Mouse (Mus musculus) lung, embryonic 15.5 days (tissue): ENCODE data around the gene Tmem147. TPM values are rescaled to one million over a fixed set of nuclear protein-coding genes. Genes with fewer than 3 reads are reported as not detected.

Experiments used
- ATAC-seq: fragments of 200-750 bp; cut with Nextera tagmentation; 2 replicates; pipeline ENCODE4 v1.8.0; 2017; ENCODE audit warnings: moderate number of reproducible peaks, borderline replicate concordance; ENCODE audit not compliant: low FRiP score, low TSS enrichment; ENCODE audit errors: extremely low read depth
- H3K27ac ChIP-seq: fragments of 300-500 bp; sonication (generic); 2 replicates; pipeline ENCODE4 v1.5.1; 2015; ENCODE audit warnings: moderate library complexity, mild to moderate bottlenecking, inconsistent platforms
- H3K27me3 ChIP-seq: fragments of 300-500 bp; sonication (generic); 2 replicates; pipeline ENCODE4 v1.6.1; 2015; ENCODE audit warnings: inconsistent platforms
- H3K36me3 ChIP-seq: fragments of 300-500 bp; sonication (generic); 2 replicates; pipeline ENCODE4 v1.6.1; 2015; ENCODE audit warnings: inconsistent platforms
- H3K4me1 ChIP-seq: fragments of 300-500 bp; sonication (generic); 2 replicates; pipeline ENCODE4 v1.6.1; 2015; ENCODE audit warnings: inconsistent platforms
- H3K4me2 ChIP-seq: fragments of 300-500 bp; sonication (generic); 2 replicates; pipeline ENCODE4 v1.6.1; 2015; ENCODE audit warnings: inconsistent platforms, mild to moderate bottlenecking, moderate library complexity
- H3K4me3 ChIP-seq: fragments of 300-500 bp; sonication (generic); 2 replicates; pipeline ENCODE4 v1.5.1; 2015; ENCODE audit warnings: mild to moderate bottlenecking, inconsistent platforms
- H3K9ac ChIP-seq: fragments of 300-500 bp; sonication (generic); 2 replicates; pipeline ENCODE4 v1.6.1; 2015; ENCODE audit warnings: inconsistent platforms
- H3K9me3 ChIP-seq: fragments of 300-500 bp; sonication (generic); 2 replicates; pipeline ENCODE4 v1.6.1; 2016; ENCODE audit warnings: inconsistent platforms
- WGBS: fragments of 180-500 bp; shearing (Covaris S2); methylation state at CpG from one replicate; pipeline ENCODE4 v1.1.7; 2015; 5-methylcytosine and 5-hydroxymethylcytosine counted together
- polyA plus RNA-seq: library from polyadenylated mRNA; unstranded; fragments of >200 nt; fragmentation: Nextera tagmentation; extraction: Ambion mirVana; gene quantifications from 2 replicates; pipeline ENCODE4 v1.2.1, GENCODE M21; 2015

The Tmem147 gene
- polyA plus RNA-seq, 1 experiment from 2014 or later, result 159 TPM

DNA sequence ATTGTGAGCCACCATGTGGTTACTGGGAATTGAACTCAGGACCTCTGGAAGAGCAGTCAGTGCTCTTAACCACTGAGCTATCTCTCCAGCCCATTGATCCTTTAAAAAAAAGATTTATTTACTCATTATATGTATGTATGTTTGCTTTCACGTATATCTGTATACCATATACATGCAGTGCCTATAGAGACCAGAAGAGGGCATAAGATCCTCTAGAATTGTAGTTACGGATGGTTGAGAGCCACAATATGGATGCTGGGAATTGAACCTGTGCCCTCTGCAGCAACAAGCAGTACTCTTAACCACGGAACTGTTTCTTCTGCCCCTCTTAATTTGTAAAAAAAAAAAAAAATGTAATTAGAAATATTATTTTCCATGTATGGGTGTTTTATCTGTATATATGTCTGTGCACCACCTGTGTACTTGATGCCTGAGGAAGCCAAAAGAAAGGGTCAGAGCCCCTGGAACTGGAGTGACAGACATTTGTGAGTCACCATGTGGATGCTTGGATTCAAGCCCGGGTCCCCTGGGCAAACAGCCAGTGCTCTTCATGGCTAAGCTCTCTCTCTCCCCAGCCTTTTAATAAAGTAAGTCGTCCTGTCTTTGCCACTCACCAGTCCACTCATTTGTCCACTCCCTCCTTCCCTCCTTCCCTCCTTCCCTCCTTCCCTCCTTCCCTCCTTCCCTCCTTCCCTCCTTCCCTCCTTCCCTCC is 50.9 kb downstream of the Tmem147 start:
- WGBS, result 56% methylated on average over 5 of the region's 5 CpGs
- H3K27me3 ChIP-seq, result no peaks in the 10 kb centered on the region
- no peaks in the 10 kb centered on the region for H3K4me1 ChIP-seq
- H3K9me3 ChIP-seq, result no peaks in the 10 kb centered on the region
- no peaks in the 10 kb centered on the region for H3K36me3 ChIP-seq
- H3K4me2 ChIP-seq, result no peak overlapping the region
- no peak overlapping the region for H3K27ac ChIP-seq
- no peak overlapping the region for H3K4me3 ChIP-seq
- H3K9ac ChIP-seq, result no peak overlapping the region
- no peak; the same call in 1 of the 2 replicates for ATAC-seq

Other genes with a start within 250 kb of the Tmem147 start
- 0.25 and 0.44 TPM in 2 replicates for gene Prodh2, start 235.9 kb downstream of the Tmem147 start, polyA plus RNA-seq
- gene Arhgap33, start 194.5 kb downstream of the Tmem147 start, polyA plus RNA-seq, result 7.7 and 9.3 TPM in 2 replicates
- gene Hspb6, start 177.4 kb downstream of the Tmem147 start, polyA plus RNA-seq, result 32.1 and 33.6 TPM in 2 replicates
- 13.2 and 18.3 TPM in 2 replicates for gene Proser3, start 177.2 kb downstream of the Tmem147 start, polyA plus RNA-seq
- 36.0 and 38.8 TPM in 2 replicates for gene Lin37, start 169.7 kb downstream of the Tmem147 start, polyA plus RNA-seq
- gene U2af1l4, start 166.2 kb downstream of the Tmem147 start, polyA plus RNA-seq, result 99.0 TPM in 2 replicates
- 13.0 and 15.1 TPM in 2 replicates for gene Gm49396, start 166.2 kb downstream of the Tmem147 start, polyA plus RNA-seq
- 119 and 124 TPM in 2 replicates for gene Psenen, start 165.9 kb downstream of the Tmem147 start, polyA plus RNA-seq
- 4.6 and 5.0 TPM in 2 replicates for gene Igflr1, start 164.1 kb downstream of the Tmem147 start, polyA plus RNA-seq
- 8.4 and 10.0 TPM in 2 replicates for gene Kmt2b, start 140.8 kb downstream of the Tmem147 start, polyA plus RNA-seq
- 2.3 and 3.7 TPM in 2 replicates for gene Zbtb32, start 130.6 kb downstream of the Tmem147 start, polyA plus RNA-seq
- 0.88 and 1.4 TPM in 2 replicates for gene Upk1a, start 116.7 kb downstream of the Tmem147 start, polyA plus RNA-seq
- 867 and 890 TPM in 2 replicates for gene Cox6b1, start 103.4 kb downstream of the Tmem147 start, polyA plus RNA-seq
- gene Etv2, start 93.7 kb downstream of the Tmem147 start, polyA plus RNA-seq, result not detected in 2 replicates
- 126 and 130 TPM in 2 replicates for gene Rbm42, start 79.2 kb downstream of the Tmem147 start, polyA plus RNA-seq
- 61.9 and 62.6 TPM in 2 replicates for gene Haus5, start 64.5 kb downstream of the Tmem147 start, polyA plus RNA-seq
- not detected in 2 replicates for gene Pmis2, start 57.9 kb downstream of the Tmem147 start, polyA plus RNA-seq
- 0.96 TPM in 1 of 2 replicates, not detected in the other for gene 2200002J24Rik, start 30.6 kb downstream of the Tmem147 start, polyA plus RNA-seq
- 0.40 and 0.41 TPM in 2 replicates for gene Atp4a, start 17.3 kb downstream of the Tmem147 start, polyA plus RNA-seq
- gene Gapdhs, start 14.1 kb upstream of the Tmem147 start, polyA plus RNA-seq, result 0.19 and 0.46 TPM in 2 replicates
- gene Sbsn, start 21.9 kb upstream of the Tmem147 start, polyA plus RNA-seq, result 1.4 and 1.8 TPM in 2 replicates
- gene Dmkn, start 34.2 kb upstream of the Tmem147 start, polyA plus RNA-seq, result 5.4 and 5.9 TPM in 2 replicates
- 2.4 and 5.1 TPM in 2 replicates for gene Krtdap, start 58.4 kb upstream of the Tmem147 start, polyA plus RNA-seq
- gene Ffar2, start 94.2 kb upstream of the Tmem147 start, polyA plus RNA-seq, result 0.38 and 0.46 TPM in 2 replicates
- gene Ffar3, start 126.6 kb upstream of the Tmem147 start, polyA plus RNA-seq, result not detected in 2 replicates
- not detected in 2 replicates for gene Ffar1, start 132.0 kb upstream of the Tmem147 start, polyA plus RNA-seq
- 0.05 TPM in 1 of 2 replicates, not detected in the other for gene Cd22, start 150.8 kb upstream of the Tmem147 start, polyA plus RNA-seq
- 0.32 and 0.34 TPM in 2 replicates for gene Mag, start 185.3 kb upstream of the Tmem147 start, polyA plus RNA-seq
- gene Hamp2, start 195.1 kb upstream of the Tmem147 start, polyA plus RNA-seq, result not detected in 2 replicates
- 0.78 TPM in 1 of 2 replicates, not detected in the other for gene Hamp, start 214.5 kb upstream of the Tmem147 start, polyA plus RNA-seq
- 25.6 and 27.5 TPM in 2 replicates for gene Usf2, start 227.3 kb upstream of the Tmem147 start, polyA plus RNA-seq
- gene Lsr, start 243.9 kb upstream of the Tmem147 start, polyA plus RNA-seq, result 80.6 and 89.1 TPM in 2 replicates
- gene Fam187b, start 244.2 kb upstream of the Tmem147 start, polyA plus RNA-seq, result 6.3 TPM in 2 replicates